Mouse (Mus musculus) intestine, postnatal 0 days (tissue): ENCODE results near the gene Zfp326. TPM values are rescaled to one million over a fixed set of nuclear protein-coding genes. Genes with fewer than 3 reads are reported as not detected.
A peak's percentile ranks its signal among the peaks of the same experiment; 100 is the strongest.

Source experiments
- ATAC-seq: fragments of 200-750 bp; cut with Nextera tagmentation; 2 replicates; pipeline ENCODE4 v1.8.0; 2017; ENCODE audit warnings: mild to moderate bottlenecking, moderate TSS enrichment, moderate library complexity
- H3K27ac ChIP-seq: fragments of 300-500 bp; sonication (generic); 2 replicates; pipeline ENCODE4 v1.5.1; 2014; ENCODE audit warnings: mild to moderate bottlenecking, low read depth, low read length, moderate library complexity
- H3K27me3 ChIP-seq: fragments of 300-500 bp; sonication (generic); replicated peaks from 2 replicates; pipeline ENCODE4 v1.6.1; 2014; ENCODE audit warnings: low read length, mixed read lengths; ENCODE audit not compliant: control insufficient read depth, insufficient read depth
- H3K36me3 ChIP-seq: fragments of 300-500 bp; sonication (generic); 2 replicates; pipeline ENCODE4 v1.6.1; 2014; ENCODE audit warnings: mild to moderate bottlenecking, moderate library complexity; ENCODE audit not compliant: control insufficient read depth, insufficient read depth
- H3K4me1 ChIP-seq: fragments of 300-500 bp; sonication (generic); replicated peaks from 2 replicates; pipeline ENCODE4 v1.6.1; 2014; ENCODE audit warnings: antibody characterized with exemption, low read length, mixed read lengths; ENCODE audit not compliant: control insufficient read depth, insufficient read depth
- H3K4me2 ChIP-seq: fragments of 300-500 bp; sonication (generic); replicated peaks from 2 replicates; pipeline ENCODE4 v1.6.1; 2014; ENCODE audit warnings: low read depth, mild to moderate bottlenecking, moderate library complexity
- H3K4me3 ChIP-seq: fragments of 300-500 bp; sonication (generic); 2 replicates; pipeline ENCODE4 v1.5.1; 2014; ENCODE audit warnings: low read depth, low read length
- H3K9ac ChIP-seq: fragments of 300-500 bp; sonication (generic); 2 replicates; pipeline ENCODE4 v1.6.1; 2014; ENCODE audit warnings: mild to moderate bottlenecking, low read depth, low read length
- H3K9me3 ChIP-seq: fragments of 300-500 bp; sonication (generic); 2 replicates; pipeline ENCODE4 v1.6.1; 2016; ENCODE audit warnings: mixed run types; ENCODE audit not compliant: control insufficient read depth
- CTCF ChIP-seq: sonication (generic); IDR thresholded peaks from 2 replicates; pipeline ENCODE4 v1.5.1; 2016; ENCODE audit warnings: low read depth, mild to moderate bottlenecking, control low read depth, antibody characterized with exemption, moderate library complexity
- WGBS: fragments of 180-500 bp; shearing (Covaris S2); extraction: QIAGEN DNeasy Blood & Tissue Kit; methylation state at CpG from one replicate; pipeline ENCODE4 v1.1.7; 2014; 5-methylcytosine and 5-hydroxymethylcytosine counted together
- polyA plus RNA-seq: library from polyadenylated mRNA; unstranded; fragments of >200 nt; fragmentation: Nextera tagmentation; extraction: Ambion mirVana; gene quantifications from 2 replicates; pipeline ENCODE4 v1.2.1, GENCODE M21; 2015

Zfp326 gene
- polyA plus RNA-seq, 1 experiment from 2014 or later: 19.9 TPM

DNA sequence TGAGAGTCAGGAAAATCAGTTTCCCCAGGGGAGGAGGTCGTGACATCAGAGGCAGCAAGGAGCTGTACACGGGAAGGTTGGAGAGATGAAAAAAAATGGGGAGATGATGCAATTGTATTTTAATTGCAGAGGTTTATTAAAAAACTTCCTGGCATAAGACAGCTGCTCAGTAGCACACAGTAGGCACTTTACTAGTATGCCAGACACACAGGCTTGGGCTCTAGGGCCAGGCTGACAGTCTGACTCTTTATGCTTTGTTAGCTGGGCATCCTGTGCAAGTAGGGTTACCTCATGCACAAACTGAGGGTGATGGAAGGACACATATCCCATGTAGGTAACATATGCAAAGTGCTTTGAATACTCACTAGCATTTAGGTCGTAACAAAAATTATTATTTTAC, 5.2 kb upstream of the Zfp326 start:
- Histone ChIP-seq H3K36me3 (no peaks in the 10 kb centered on the region), H3K4me2 (no peak overlapping the region), H3K9ac (no peak overlapping the region), H3K9me3 (no peaks in the 10 kb centered on the region), H3K27ac (no peak overlapping the region), H3K27me3 (no peaks in the 10 kb centered on the region), H3K4me1 (no peaks in the 10 kb centered on the region; the same call in 1 of the 2 replicates), H3K4me3 (no peak overlapping the region)
- no peak for ATAC-seq
- no peak for TF ChIP-seq CTCF
- WGBS: 73% methylated on average over 3 of the region's 3 CpGs

DNA sequence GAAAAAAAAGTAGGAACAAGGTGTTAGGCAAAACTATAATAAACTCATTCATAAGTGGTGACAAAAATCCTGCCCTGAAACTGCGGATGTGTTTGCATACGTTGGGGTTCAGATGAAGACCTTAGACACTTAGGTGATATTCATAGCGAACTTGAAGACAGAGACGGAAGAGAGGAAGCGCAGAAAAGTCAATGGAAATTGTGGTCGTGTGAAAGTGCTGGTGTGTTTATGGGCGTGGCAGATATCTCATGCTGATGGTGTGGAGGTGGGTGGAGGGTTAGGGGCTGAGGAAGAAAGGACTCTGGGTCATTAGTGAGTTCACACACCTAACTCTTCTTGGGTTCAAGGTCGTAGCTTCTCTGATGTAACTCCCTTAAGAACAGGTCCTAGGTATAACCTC, 4.2 kb upstream of the Zfp326 start:
- Histone ChIP-seq H3K9me3 (no peaks in the 10 kb centered on the region), H3K4me2 (no peak overlapping the region), H3K27ac (no peak overlapping the region), H3K9ac (no peak overlapping the region), H3K4me3 (no peak overlapping the region), H3K36me3 (no peaks in the 10 kb centered on the region), H3K27me3 (no peaks in the 10 kb centered on the region), H3K4me1 (no peaks in the 10 kb centered on the region; the same call in 1 of the 2 replicates)
- ATAC-seq: no peak
- WGBS: 74% methylated on average over 8 of the region's 8 CpGs
- TF ChIP-seq CTCF: no peak

DNA sequence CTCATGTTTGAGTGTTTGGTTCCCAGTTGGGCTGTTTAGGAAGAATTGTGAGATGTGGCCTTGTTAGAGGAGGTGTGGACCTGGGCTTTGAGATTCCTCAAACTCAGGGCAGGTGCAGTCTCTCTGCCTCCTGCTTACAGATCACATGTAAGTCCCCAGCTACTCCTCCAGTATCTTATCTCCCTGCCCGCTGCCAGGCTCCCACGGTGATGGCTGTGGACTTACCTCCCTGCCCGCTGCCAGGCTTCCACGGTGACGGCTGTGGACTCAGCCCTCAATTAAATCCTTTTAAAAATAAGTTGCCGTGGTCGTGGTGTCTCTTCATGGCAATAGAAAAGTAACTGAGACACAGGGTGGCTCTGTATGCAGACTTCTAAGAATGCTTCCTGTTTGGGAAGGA, 3.4 kb upstream of the Zfp326 start:
- H3K4me2 ChIP-seq: no peak overlapping the region
- TF ChIP-seq CTCF: no peak
- no peaks in the 10 kb centered on the region for H3K27me3 ChIP-seq
- ATAC-seq: no peak
- H3K4me3 ChIP-seq: no peak overlapping the region
- WGBS: 35% methylated on average over 7 of the region's 7 CpGs
- no peaks in the 10 kb centered on the region for H3K9me3 ChIP-seq
- no peak overlapping the region for H3K27ac ChIP-seq
- peaks cover 4% of the 10 kb centered on the region for H3K4me1 ChIP-seq
- H3K9ac ChIP-seq: no peak overlapping the region
- no peaks in the 10 kb centered on the region for H3K36me3 ChIP-seq

DNA sequence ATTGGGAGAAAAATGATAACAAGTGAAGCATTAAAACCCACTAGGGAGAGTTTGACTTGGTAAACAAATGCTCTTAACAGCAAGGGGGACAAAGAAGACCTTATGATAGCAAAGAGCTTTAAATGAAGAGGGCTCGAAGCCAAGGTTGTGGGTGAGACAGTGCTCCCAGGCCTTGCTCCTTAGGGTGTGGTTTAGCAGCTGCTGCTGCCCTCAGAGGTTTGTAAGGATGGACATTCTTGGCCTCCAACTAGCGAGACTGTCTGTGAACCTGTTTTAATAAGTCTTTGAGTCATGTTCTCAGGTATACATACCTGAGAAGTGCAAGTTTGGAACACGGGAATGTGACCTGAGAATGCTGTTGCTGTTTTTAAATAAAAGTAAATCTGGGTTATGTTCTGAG, 2.6 kb upstream of the Zfp326 start:
- no peak for ATAC-seq
- no peaks in the 10 kb centered on the region for H3K36me3 ChIP-seq
- H3K4me2 ChIP-seq: no peak overlapping the region
- 66% methylated on average over 3 of the region's 3 CpGs for WGBS
- H3K4me3 ChIP-seq: no peak overlapping the region
- H3K9me3 ChIP-seq: no peaks in the 10 kb centered on the region
- no peaks in the 10 kb centered on the region for H3K27me3 ChIP-seq
- no peak overlapping the region for H3K27ac ChIP-seq
- H3K9ac ChIP-seq: no peak overlapping the region
- peaks cover 6% of the 10 kb centered on the region for H3K4me1 ChIP-seq
- TF ChIP-seq CTCF: no peak

DNA sequence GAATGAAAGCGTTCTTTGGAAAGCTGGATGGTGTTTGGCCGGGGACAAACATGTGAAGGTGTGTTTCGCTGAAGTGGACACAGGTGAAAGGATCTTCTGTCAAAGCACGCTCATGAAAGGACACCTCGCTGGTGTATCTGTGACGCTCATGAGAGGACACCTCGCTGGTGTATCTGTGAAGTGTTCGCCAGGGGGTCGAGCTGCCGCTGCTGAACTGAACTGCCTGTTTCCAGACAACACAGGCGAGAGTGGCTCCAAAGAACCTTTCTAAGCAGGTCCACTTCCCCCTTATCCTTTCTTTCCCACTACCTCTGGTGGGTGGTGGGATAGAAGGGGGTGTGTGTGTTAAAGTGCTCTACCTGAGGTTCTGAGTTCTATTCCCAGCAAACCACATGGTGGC, 1.9 kb upstream of the Zfp326 start:
- Histone ChIP-seq H3K36me3 (no peaks in the 10 kb centered on the region), H3K4me1 (peaks cover 6% of the 10 kb centered on the region), H3K9me3 (no peaks in the 10 kb centered on the region), H3K27me3 (no peaks in the 10 kb centered on the region), H3K9ac (no peak overlapping the region), H3K27ac (no peak overlapping the region), H3K4me3 (no peak overlapping the region), H3K4me2 (no peak overlapping the region)
- no peak for TF ChIP-seq CTCF
- ATAC-seq: no peak
- 96% methylated on average over 11 of the region's 11 CpGs for WGBS

DNA sequence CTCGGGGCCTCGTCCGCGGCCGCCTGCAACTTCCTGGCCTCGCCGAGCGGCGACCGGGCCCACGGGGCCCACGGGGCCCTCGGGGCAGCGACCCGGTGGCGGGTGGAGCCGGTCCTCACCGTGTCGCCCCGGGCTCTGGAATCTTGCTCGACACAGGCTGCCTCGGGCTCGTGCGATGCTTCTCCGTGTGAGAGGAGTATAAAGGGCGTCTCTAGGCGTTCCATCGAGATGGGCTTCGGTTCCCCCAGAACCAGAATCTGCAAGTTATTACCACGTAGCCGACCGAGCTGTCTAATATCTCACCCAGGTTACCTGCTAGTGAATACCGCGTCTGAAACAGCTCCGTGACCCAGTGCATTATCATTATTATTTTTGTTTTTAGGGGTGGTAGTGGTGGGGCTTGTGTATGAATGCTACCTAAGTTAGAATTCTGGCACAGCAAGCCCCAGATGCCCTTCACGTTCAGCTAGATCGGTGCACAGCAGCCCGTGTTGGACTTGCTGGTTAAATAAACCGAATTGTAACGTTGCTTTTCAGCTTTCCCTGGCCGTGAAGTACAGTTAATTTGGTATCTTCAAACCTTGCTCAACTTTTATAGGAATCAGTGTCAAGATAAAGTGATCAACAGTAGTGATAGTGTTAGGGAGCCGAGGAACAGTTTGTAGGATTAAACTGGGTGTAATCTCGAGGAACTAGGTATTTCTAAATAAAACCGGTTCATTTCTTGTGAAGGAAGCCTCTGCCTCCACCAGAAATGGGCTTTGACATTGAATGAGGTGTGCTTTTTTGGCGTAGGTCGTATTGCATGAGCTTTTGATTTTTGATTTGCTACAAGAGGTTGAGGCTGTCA, 785 bp downstream of the Zfp326 start:
- Histone ChIP-seq H3K27me3 (no peaks in the 10 kb centered on the region), H3K9ac (peak overlapping the region; percentile 99), H3K4me3 (peak overlapping the region; percentile 91), H3K36me3 (no peaks in the 10 kb centered on the region), H3K27ac (peak overlapping the region; percentile 90), H3K4me2 (peak overlapping the region; percentile 76), H3K9me3 (no peaks in the 10 kb centered on the region), H3K4me1 (peaks cover 6% of the 10 kb centered on the region)
- no peak for TF ChIP-seq CTCF
- under 1% methylated on average over 46 of the region's 46 CpGs for WGBS
- ATAC-seq: peak; percentile 35; the same call in 1 of the 2 replicates
